Mouse (Mus musculus): ENCODE results near the gene Tmem102.

The Tmem102 gene

DNA sequence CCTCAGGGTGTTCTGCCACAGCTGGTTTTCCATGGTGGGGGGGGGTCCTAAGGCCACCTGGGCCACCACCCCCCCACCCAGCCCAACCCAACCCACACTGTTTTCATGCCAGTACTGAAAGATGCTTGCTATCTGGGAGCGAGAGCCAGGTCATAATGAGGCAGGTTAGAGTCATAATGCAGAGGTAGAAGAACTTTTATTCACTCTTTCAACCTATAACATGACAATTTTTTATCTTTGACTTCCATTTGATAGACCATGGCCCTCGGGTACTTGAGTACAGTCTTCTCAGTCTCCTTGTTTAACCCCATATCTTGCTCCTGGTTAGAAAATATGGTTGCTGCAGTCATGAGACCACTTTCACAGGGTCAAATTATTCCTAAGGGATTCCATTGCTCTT, 12.9 kb upstream of the Tmem102 start, which contains the start of gene Spem2:
Spem2 (minus strand) TSS at position 101 of the 400 bp plus-strand sequence.
- DNase-seq = no peak

GRCm38 (mm10) chr11:69816520-69816919, 11.1 kb upstream of the Tmem102 start:
- no peak for DNase-seq

GRCm38 (mm10) chr11:69815155-69815554, 9.7 kb upstream of the Tmem102 start, which contains the start of gene Gm39566:
TSS of gene Gm39566 (minus strand) at chr11:69815298.
- no peak for DNase-seq

DNA sequence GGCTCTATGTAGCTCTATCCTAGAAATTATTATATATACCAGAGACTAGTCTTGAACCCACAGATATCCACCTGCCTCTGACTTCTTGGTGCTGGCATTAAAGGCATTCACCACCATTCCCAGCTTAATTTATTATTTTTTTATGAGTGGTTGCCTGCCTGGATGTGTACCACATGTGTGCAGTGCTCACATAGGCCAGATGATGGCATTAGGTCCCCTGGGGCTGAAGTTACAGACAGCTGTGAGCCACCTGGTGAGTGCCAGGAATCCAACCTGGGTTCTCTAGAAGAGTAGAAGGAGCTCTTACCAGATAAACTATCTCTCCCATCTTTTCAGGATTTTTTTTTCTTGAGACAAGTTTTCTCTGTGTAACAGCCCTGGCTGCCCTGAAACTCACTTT, 4.9 kb upstream of the Tmem102 start:
- DNase-seq = no peak

DNA sequence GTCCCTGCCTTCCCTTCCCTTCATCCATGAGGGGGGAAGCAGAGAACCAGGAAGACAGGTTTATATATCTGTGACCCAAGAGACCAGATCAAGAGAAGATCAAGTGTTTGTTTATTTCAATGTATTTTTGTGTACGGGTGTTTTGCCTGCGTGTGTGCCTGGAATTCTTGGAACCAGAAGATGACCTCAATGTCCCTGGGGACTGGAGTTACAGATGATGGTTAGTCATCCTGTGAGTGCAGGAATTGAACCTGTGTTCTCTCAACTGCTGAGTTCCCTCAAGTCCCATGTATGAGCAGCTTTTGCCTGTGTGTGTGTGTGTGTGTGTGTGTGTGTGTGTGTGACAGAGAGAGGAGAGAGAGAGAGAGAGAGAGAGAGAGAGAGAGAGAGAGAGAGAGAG, 2.2 kb upstream of the Tmem102 start:
- DNase-seq = no peak

GRCm38 (mm10) chr11:69806378-69806777, 954 bp upstream of the Tmem102 start:
- DNase-seq = no peak

- DNase-seq = peak; percentile 56
These were observed 828 bp downstream of the Tmem102 start for GRCm38 (mm10) chr11:69804652-69804940.

GRCm38 (mm10) chr11:69803786-69804651, 1.4 kb downstream of the Tmem102 start:
- peak; percentile 85 for DNase-seq

DNA sequence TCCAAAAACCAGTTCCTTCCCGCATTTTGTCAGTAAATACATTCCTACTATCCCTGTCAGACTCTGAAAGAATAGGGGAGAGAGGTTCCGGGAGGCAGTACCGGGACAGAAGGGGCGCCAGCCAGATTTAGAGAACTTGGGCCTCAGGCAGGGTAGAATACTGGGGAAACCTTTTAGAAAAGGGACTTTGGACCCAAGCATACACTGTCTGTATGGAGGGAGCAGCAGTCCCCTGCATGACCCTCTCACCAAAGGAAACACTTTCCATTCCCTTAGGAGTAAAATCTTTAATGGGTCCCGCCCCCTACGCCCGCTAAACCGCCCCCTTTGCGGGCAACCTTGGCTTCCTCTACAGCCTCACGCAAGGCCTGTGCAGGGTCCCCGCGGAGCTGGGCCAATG, 2.1 kb downstream of the Tmem102 start:
- DNase-seq = no peak

GRCm38 (mm10) chr11:69802648-69803105, 2.7 kb downstream of the Tmem102 start:
- peak; percentile 72 for DNase-seq

DNA sequence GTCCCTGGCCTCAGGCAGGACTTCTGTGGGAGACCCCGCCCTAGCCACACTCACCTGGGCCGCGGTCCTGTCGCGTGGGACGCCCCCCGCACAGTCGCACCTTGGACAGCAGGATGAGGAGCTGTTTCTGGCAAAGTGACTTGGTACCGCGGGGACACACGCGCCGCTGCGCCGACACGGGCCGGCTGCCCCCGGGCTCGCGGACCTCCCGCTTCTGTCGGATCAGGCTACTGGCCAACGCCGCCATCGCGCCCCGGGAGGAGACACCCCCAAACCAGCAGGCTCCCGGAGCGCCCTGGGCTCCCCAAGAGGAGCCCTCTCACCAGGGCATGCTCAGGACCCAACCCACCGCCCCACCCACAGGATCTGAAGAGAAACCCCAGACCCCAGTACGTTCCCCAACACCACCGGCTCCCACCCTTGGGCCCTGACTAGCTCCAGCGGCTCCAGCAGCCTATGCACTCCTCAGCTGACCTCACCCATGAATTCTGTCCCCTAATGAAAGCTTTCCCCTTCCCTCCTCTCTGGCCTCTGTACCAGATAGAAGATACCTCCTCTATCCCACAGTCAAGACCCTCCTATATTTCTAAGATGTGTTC, 3.9 kb downstream of the Tmem102 start, which contains the start of gene Fgf11:
Fgf11 (minus strand) TSS at position 479 of the 599 bp plus-strand sequence.
- DNase-seq = no peak

DNA sequence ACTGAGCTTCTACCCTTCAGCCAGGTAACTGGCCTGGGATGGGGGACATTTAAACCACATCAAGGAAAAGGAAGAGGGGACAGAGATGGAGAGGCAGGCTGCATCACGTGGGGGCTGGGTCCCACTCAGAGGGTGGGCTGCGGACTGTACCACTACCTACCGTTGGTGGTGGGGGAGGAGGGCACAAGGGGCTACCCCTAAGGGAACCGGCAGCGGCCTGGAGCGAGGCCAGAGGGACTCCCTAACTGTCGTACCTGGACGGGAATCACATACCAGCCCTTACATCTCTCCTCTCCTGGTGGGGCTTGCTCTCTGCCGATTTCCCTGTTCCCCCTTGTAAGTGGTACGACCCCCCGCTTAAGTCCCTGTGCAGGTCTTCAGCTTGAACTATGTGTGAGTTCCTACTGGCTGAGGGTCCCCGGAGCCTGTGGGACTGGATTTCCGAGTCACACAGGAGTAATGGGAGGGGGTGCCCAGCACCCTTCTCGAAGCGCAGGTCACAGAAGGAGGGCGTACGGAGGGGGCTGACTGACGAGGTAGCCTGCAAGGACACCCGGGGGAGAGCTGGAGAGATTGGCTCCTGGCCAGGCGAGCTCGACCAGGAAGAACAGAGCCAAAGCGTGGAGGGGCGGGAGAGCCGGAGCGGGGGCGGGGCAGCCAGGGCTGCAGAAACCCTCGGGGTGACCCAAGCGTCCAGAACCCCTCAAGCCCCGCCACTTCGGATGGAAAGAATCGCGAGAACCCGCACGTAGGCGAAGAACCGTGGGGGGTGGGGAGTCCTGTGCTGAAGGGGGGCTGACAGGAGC, 4.8 kb downstream of the Tmem102 start:
- DNase-seq = peak; percentile 41

- DNase-seq = no peak
These were observed 5.4 kb downstream of the Tmem102 start for GRCm38 (mm10) chr11:69800138-69800391.

GRCm38 (mm10) chr11:69799394-69800137, 5.9 kb downstream of the Tmem102 start:
- DNase-seq = no peak

DNA sequence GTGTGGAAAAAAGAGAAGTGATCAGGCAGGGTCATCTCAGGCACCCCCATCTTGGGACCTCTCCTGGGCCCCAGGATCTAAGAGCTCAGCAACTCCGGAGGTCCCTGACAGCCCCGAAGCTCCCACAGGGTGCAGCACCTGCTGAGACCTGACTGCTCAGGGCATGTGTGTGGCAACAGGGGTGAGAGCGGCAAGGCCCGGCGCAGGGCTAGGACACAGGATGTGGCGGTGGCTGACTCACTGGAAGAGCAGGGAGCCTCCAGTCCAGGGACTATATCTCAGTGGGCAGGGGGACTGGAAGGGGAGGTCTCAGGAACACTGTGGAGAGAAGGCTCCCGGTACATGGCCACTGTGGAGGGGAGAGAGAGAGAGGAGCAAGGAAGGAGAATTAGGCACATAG, 7.5 kb downstream of the Tmem102 start:
- no peak for DNase-seq

- DNase-seq = peak; percentile 34
These were observed 9.4 kb downstream of the Tmem102 start for GRCm38 (mm10) chr11:69795983-69796435.

- peak; percentile 99 for DNase-seq
These were observed 10.0 kb downstream of the Tmem102 start, which contains the start of gene Chrnb1 for GRCm38 (mm10) chr11:69795168-69795982. TSS of gene Chrnb1 (minus strand) at chr11:69795943.

DNA sequence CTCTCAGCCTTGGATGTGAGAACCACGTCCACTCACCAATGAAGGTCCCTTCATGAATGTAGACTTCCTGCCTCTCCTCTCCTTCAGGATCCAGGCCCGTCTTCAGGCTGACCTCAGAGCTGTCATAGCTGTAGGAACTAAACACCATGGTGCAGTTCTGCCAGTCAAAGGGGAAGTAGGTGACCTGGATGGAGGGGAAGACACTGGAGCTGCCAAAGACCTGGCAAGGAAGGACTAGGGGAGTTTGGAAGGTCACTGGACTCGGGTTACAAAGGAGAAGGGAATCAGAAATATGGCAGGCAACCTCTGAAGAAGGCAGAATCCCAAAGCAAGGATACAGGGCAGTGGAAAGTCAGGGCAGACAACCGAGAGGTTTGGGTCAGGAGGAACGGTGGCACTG, 12.0 kb downstream of the Tmem102 start:
- DNase-seq = no peak

DNA sequence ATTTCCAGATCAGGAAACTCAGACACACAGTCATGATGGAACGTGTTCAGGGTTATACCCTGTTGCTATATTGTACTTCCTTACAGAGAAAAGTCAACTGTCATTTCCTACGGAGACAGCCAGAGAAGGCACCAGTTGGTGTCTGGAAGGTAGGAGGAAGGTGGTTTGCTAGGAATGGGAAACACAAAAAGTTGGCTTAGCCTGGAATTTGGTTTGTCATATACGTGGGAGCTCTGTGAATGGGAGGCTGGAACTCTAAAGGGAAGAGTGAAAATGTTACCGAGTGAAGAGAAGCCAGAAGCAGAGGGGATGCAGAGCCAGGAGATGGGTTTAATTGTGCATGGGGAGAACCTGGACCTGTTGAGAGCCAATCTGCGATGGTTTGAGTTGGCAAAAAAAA, 14.0 kb downstream of the Tmem102 start:
- no peak for DNase-seq

DNA sequence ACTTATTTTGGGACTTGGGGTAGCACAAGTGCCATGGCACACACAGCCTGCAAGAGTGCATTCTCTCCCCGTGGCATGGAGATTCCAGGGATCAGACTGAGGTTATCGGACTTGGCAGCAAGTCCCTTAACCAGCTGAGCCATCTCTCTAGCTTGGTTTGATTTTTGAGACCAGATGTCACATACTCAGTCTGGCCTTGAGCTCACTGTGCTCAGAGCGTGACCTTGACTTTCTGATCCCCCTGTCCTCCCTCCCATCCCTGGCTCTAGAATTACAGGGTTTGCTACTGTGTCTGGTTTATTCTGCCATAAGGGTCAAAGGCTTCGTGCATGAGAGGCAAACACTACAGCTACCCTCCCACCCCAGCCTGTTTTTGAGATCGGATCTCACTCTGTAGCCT, 16.0 kb downstream of the Tmem102 start:
- DNase-seq = no peak

DNA sequence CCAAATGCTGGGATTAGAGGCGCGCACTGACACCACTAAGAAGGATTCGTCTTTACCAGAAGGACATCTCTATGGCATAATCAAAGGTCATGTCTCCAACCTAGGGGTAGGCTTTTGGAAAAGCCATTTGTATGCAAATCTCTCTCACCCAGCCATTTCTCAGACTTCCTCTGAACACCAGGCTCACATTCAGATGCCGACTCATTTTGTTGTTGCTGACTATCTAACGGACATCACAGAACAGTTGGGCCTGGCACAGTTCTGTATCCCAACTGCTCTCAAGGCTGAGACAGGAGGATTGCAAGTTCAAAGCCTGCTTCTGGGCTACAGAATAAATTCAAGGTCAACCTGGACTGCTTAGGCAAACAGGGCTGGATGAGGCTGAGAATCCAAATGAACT, 18.1 kb downstream of the Tmem102 start:
- DNase-seq = no peak

DNA sequence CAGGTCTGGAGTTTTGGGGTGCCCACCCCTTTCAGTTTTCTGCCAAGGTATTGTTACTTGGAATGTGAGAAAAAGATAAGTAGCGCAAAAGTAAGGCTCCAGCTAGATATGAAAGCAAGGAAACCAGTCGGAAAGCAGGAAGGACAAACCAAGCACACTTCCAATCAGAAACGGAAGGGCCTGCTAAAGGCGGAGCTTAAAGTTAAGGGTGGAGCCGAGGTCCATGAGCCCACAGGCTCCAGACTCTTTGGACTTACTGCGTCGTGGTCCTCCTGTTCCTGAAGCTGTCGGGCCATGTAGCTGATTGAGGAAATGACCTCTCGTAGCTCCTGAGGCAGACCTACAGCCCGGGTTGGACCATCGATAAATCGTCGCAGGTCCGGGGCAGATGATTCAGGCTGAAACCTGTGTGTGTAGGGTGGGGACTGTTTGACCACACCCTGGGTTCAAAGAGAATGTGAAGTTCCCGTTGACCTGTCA, 20.6 kb downstream of the Tmem102 start:
- DNase-seq = peak; percentile 49
